Mouse (Mus musculus) brain, embryonic 14.5 days (tissue): ENCODE results near the gene Lrrc56.

Experiments
- CTCF ChIP-seq: fragments of 200-500 bp; IDR thresholded peaks from 2 replicates; pipeline ENCODE4 v1.5.1; 2012; ENCODE audit warnings: inconsistent platforms, mild to moderate bottlenecking, moderate library complexity, borderline replicate concordance; ENCODE audit not compliant: insufficient read depth, insufficient read length; ENCODE audit errors: extremely low read depth
- POLR2A ChIP-seq: fragments of 200-500 bp; IDR thresholded peaks from 2 replicates; pipeline ENCODE4 v1.6.1; 2012; ENCODE audit warnings: mild to moderate bottlenecking, inconsistent platforms, borderline replicate concordance; ENCODE audit not compliant: poor library complexity, insufficient read depth, insufficient read length, severe bottlenecking; ENCODE audit errors: extremely low read depth

- TF ChIP-seq CTCF (no peak), POLR2A (no peak)
These were observed 20.4 kb downstream of the Lrrc56 start for GRCm38 (mm10) chr7:141214310-141214709.
